Mouse (Mus musculus) heart, postnatal 0 days (tissue): ENCODE data around the gene Lrrc10. TPM values are rescaled to one million over a fixed set of nuclear protein-coding genes. Genes with fewer than 3 reads are reported as not detected.

Source experiments
- ATAC-seq: fragments of 200-750 bp; cut with Nextera tagmentation; 2 replicates; pipeline ENCODE4 v1.8.0; 2017; ENCODE audit warnings: low read depth, moderate number of reproducible peaks, moderate library complexity; ENCODE audit not compliant: insufficient read depth
- DNase-seq: peaks from one replicate; pipeline ENCODE4 v3.0.0-alpha.2; 2016; ENCODE audit warnings: low spot score
- H3K27ac ChIP-seq: fragments of 300-500 bp; sonication (generic); 2 replicates; pipeline ENCODE4 v1.5.1; 2014; ENCODE audit warnings: low read depth, mild to moderate bottlenecking
- H3K27me3 ChIP-seq: fragments of 300-500 bp; sonication (generic); 2 replicates; pipeline ENCODE4 v1.6.1; 2014; ENCODE audit warnings: low read length, mixed read lengths; ENCODE audit not compliant: control insufficient read depth, insufficient read depth
- H3K36me3 ChIP-seq: fragments of 300-500 bp; sonication (generic); replicated peaks from 2 replicates; pipeline ENCODE4 v1.6.1; 2014; ENCODE audit warnings: low read length, mixed read lengths; ENCODE audit not compliant: control insufficient read depth, insufficient read depth
- H3K4me1 ChIP-seq: fragments of 300-500 bp; sonication (generic); 2 replicates; pipeline ENCODE4 v1.6.1; 2014; ENCODE audit warnings: antibody characterized with exemption; ENCODE audit not compliant: control insufficient read depth, insufficient read depth
- H3K4me2 ChIP-seq: fragments of 300-500 bp; sonication (generic); 2 replicates; pipeline ENCODE4 v1.6.1; 2014; ENCODE audit warnings: low read depth, mild to moderate bottlenecking, low read length, moderate library complexity
- H3K4me3 ChIP-seq: fragments of 300-500 bp; sonication (generic); 2 replicates; pipeline ENCODE4 v1.5.1; 2014; ENCODE audit warnings: low read depth, low read length
- H3K9ac ChIP-seq: fragments of 300-500 bp; sonication (generic); replicated peaks from 2 replicates; pipeline ENCODE4 v1.6.1; 2014; ENCODE audit warnings: low read depth, low read length, mixed read lengths
- H3K9me3 ChIP-seq: fragments of 300-500 bp; sonication (generic); replicated peaks from 2 replicates; pipeline ENCODE4 v1.6.1; 2016; ENCODE audit warnings: low read length; ENCODE audit not compliant: control insufficient read depth
- CTCF ChIP-seq: IDR thresholded peaks from 2 replicates; pipeline ENCODE4 v1.5.1; 2016; ENCODE audit warnings: antibody characterized with exemption, control low read depth, low read depth
- EP300 ChIP-seq: IDR thresholded peaks from 2 replicates; pipeline ENCODE4 v1.6.1; 2016; ENCODE audit warnings: antibody characterized with exemption, low read depth
- WGBS: fragments of 180-500 bp; shearing (Covaris S2); extraction: QIAGEN DNeasy Blood & Tissue Kit; methylation state at CpG from one replicate; pipeline ENCODE4 v1.1.7; 2014; 5-methylcytosine and 5-hydroxymethylcytosine counted together
- polyA plus RNA-seq: library from polyadenylated mRNA; unstranded; fragments of >200 nt; fragmentation: Nextera tagmentation; extraction: Ambion mirVana; gene quantifications from 2 replicates; pipeline ENCODE4 v1.2.1, GENCODE M21; 2015
- total RNA-seq: library from RNA; depleted of rRNA; stranded (reverse); fragments of >200 nt; gene quantifications from 2 replicates; pipeline ENCODE4 v1.2.3, GENCODE M21; 2014; ENCODE audit warnings: low replicate concordance

Gene Lrrc10
- total and polyA plus RNA-seq, 2 experiments from 2014 or later: 138 to 330 TPM

DNA sequence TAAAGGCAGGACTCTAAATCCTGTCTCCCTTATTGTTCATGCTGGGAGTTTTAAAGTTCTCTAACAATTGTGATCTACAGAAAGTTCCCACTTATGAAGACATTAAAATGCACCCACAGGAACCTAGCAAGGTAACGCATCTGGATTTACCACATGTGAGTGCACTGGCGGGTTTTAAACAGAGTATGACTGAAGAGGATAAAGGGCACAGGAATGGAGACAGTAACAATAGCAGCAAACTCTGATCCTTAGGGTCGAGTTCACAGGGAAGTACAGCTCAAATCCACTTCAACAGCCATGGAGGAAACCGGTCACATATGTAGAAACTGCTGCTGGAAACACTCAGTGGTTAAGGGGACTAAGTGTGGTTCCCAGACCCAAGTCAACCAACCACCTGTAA, 4.1 kb downstream of the Lrrc10 start:
- no peak for ATAC-seq
- no peak for DNase-seq
- Histone ChIP-seq H3K27ac (peak overlapping the region; percentile 56), H3K9me3 (no peaks in the 10 kb centered on the region), H3K4me2 (peak overlapping the region; percentile 74), H3K27me3 (no peaks in the 10 kb centered on the region), H3K36me3 (peaks cover 56% of the 10 kb centered on the region), H3K4me3 (peak overlapping the region; percentile 63; the same call in 1 of the 2 replicates), H3K4me1 (peaks cover 14% of the 10 kb centered on the region), H3K9ac (no peak overlapping the region; the same call in 1 of the 2 replicates)
- no peak for TF ChIP-seq EP300
- no peak for TF ChIP-seq CTCF
- WGBS: 55% methylated on average over 4 of the region's 4 CpGs

DNA sequence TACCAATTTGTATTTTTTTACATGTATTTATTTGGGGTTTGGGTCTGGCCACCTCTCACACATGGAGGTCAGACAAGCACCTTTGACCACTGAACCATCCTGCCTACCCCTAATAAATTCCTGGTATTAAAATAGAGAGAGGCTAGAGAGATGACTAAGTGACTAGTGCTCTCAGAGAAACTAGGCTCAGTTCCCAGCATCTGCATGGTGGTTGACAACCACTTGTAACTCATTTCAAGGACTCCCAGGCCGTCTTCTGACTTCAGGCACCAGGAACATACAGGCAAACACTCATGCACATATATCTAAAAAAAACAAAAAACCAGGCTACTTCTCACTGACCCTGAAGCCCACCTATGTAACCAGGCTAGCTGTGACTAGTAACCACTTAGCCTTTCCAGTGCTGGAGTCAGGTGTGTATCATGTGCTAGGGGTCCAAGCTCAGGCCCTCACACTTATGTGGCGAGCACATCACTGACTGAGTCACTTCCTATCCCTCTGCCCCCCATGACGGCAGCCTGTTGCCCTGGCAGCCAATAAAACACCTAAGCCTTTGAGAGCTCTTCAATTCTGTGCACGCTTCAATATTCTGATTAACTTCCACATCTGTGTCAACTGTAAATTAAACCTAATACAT, 4.9 kb downstream of the Lrrc10 start:
- WGBS: 45% methylated on average over 4 of the region's 4 CpGs
- ATAC-seq: no peak
- Histone ChIP-seq H3K4me2 (no peak overlapping the region; the same call in 1 of the 2 replicates), H3K4me1 (peaks cover 11% of the 10 kb centered on the region; the same call in 1 of the 2 replicates), H3K9ac (no peak overlapping the region), H3K27me3 (no peaks in the 10 kb centered on the region), H3K27ac (peak overlapping the region; percentile 56), H3K9me3 (no peaks in the 10 kb centered on the region), H3K36me3 (peaks cover 65% of the 10 kb centered on the region), H3K4me3 (no peak overlapping the region)
- no peak for TF ChIP-seq EP300
- TF ChIP-seq CTCF: no peak
- DNase-seq: no peak

DNA sequence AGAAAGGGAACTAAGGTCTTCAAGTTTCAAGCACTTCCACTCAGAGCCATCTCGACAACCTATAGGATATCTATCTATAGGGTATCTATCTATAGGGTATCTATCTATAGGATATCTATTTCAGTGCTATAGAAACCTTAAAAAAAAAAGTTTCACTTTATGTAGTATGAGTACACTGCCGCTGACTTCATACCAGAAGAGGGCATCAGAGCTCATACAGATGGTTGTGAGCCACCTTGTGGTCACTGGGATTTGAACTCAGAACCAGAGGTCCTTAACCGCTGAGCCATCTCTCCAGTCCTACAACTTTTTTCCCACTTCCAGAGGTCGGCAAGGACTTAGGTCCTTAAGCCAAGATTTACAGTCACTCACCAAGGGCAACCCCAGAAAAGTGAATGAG, 10.5 kb downstream of the Lrrc10 start:
- no peak overlapping the region for H3K9ac ChIP-seq
- H3K4me1 ChIP-seq: no peaks in the 10 kb centered on the region
- TF ChIP-seq EP300: no peak
- TF ChIP-seq CTCF: peak; percentile 28; the same call in 1 of the 2 replicates
- no peaks in the 10 kb centered on the region for H3K9me3 ChIP-seq
- H3K36me3 ChIP-seq: peaks cover 96% of the 10 kb centered on the region
- H3K4me3 ChIP-seq: no peak overlapping the region
- H3K27me3 ChIP-seq: no peaks in the 10 kb centered on the region
- 87% methylated on average over 4 of the region's 4 CpGs for WGBS
- H3K4me2 ChIP-seq: no peak overlapping the region
- ATAC-seq (no peak), DNase-seq (no peak)
- H3K27ac ChIP-seq: no peak overlapping the region

DNA sequence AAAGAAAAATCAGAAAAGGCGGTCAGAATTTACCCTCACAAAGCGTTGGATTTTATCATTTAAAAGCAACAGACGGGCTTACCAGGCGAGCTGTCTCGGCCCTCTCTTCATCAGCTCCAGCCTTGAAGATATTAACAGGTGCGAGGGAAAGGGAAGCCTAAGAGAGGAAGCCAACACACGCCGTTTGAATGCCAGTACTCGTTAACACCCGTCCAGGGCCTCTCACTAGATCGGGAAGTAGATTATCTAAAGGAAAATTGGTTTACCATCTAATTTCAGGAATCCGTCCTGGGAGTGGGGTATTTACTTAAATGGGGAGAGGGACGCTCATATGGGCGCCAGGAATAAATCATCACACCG, 17.7 kb downstream of the Lrrc10 start:
- peak overlapping the region; percentile 82 for H3K9ac ChIP-seq
- ATAC-seq: no peak

DNA sequence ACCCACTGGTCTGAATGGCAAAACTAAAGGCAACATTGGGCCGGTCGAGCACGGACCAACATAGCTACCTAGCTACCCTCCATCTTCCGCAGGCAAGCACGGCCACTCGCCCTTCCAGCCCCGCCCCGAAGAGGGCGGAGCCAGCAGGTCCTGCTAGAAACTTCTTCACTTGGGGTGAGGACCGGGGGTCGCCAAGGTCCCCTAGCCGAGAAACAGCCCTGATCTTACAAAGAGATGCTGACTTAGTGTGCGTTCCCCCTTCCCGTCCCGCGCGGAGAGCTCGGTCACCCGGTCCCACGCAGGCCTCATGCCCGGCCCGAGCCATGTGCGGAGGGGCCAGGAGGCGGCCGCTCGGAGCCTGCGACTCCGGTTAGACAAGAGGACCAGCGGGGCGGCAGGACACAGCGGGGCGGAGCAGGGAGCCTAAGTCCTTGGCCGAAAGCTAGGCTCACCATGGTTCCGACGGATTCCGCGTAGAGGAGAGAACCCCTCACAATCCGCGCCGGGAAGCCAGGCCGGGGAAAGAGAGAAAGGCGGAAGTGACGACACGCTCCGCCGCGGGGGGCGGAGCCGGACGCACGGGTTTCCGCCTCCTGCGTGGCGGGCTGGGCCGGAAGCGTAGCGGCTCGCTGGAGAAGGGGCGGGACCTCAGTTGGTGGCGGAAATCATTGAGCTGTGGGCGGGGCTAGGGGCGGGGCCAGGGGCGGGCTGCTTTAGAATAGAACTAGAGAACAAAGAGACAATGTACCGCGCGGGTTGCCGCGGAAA, 18.3 kb downstream of the Lrrc10 start, which contains the start of gene Cct2:
Gene Cct2 (minus strand): TSS at position 561 of the 768 bp plus-strand sequence.
- TF ChIP-seq EP300 (no peak), CTCF (no peak; the same call in 1 of the 2 replicates)
- Histone ChIP-seq H3K4me3 (peak within 1 kb of the TSS; percentile 89), H3K9ac (peak within 1 kb of the TSS; percentile 82), H3K27me3 (no peaks in the 10 kb centered on the region), H3K9me3 (no peaks in the 10 kb centered on the region), H3K4me1 (peaks cover 6% of the 10 kb centered on the region), H3K4me2 (peak within 1 kb of the TSS; percentile 71), H3K27ac (peak within 1 kb of the TSS; percentile 86), H3K36me3 (peaks cover 36% of the 10 kb centered on the region)
- ATAC-seq (peak; percentile 96), DNase-seq (peak; percentile 97)
- under 1% methylated on average over 68 of the region's 68 CpGs for WGBS

More for the DNA sequence above, 17.7 kb downstream of the Lrrc10 start:
- H3K4me3 ChIP-seq: peak overlapping the region; percentile 89
- no peaks in the 10 kb centered on the region for H3K27me3 ChIP-seq
- no peaks in the 10 kb centered on the region for H3K9me3 ChIP-seq
- TF ChIP-seq CTCF (no peak), EP300 (no peak)
- peak overlapping the region; percentile 86; the same call in 1 of the 2 replicates for H3K27ac ChIP-seq
- 2% methylated on average over 15 of the region's 15 CpGs for WGBS
- peak overlapping the region; percentile 71 for H3K4me2 ChIP-seq
- H3K4me1 ChIP-seq: peaks cover 6% of the 10 kb centered on the region
- peaks cover 42% of the 10 kb centered on the region for H3K36me3 ChIP-seq
- DNase-seq: no peak
